In the genomic region with DNA sequence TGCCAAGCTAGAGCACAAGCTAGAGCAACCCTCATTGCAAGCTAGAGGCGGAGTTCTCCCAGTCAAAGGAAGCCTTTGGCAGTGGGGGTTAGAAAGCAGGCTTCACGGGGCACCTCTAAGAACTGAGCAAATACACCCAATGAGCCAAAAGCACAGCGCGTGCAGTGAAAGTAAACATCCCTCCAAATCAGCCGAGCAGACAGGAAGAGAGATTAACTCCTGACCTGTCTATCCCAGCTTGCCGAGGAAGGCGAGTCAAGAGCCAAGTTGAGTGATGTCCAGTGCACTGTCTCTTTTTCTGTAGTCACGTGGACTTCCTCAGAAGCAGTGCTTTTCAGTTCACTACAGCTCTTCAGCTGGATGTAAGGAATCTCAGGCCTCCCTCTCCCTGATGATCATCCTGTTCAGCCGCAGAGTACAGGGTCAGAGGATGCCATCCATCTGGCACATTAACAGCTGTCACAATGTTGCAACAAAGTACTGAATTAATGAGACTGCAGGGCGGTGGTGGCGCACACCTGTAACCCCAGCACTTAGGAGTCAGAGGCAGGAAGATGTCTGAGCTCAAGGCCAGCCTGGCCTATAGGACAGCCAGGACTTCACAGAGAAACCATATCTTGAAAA, we compare ENCODE assay signal across 13 mouse cellular contexts. TPM values are rescaled to one million over a fixed set of nuclear protein-coding genes. Genes with fewer than 3 reads are reported as not detected.
DNase-seq lines count a peak whose midpoint lies in the region; ATAC-seq and TF ChIP-seq lines count a peak whose summit lies in the region.
"Had no signal": no experiment of that assay in that cellular context is flagged by ENCODE, and none has a peak within 500 bp of the region (broad histone marks: within the 10 kb centered on the region; RNA-seq: fewer than 3 reads in every experiment).

No protein-coding gene starts in this region.

- H3K27ac ChIP-seq in liver, embryonic 13.5 days = peak overlapping the region; percentile 39; the same call in 1 of the 2 replicates
- no peak overlapping the region for H3K27ac ChIP-seq in layer of hippocampus, adult 2 months
- H3K27ac ChIP-seq: hindbrain, embryonic 15.5 days had no signal

- H3K4me1 ChIP-seq in liver, embryonic 13.5 days (replicated peaks) = peaks cover 18% of the 10 kb centered on the region
- H3K4me1 ChIP-seq: hindbrain, embryonic 15.5 days had no signal

- H3K4me3 ChIP-seq in liver, embryonic 13.5 days (replicated peaks) = no peak overlapping the region
- no peak overlapping the region for H3K4me3 ChIP-seq in layer of hippocampus, adult 2 months
- H3K4me3 ChIP-seq: hindbrain, embryonic 15.5 days; megakaryocyte, embryonic 14.5 days had no signal

- H3K36me3 ChIP-seq in liver, embryonic 13.5 days = 0 out of 2 replicates have a peak, but pooled peaks cover 4% of the 10 kb centered on the region

- no peak overlapping the region for H3K9ac ChIP-seq in liver, embryonic 13.5 days
- H3K9ac ChIP-seq: hindbrain, embryonic 15.5 days had no signal

- peak; percentile 40 for ATAC-seq in liver, embryonic 13.5 days (ENCODE audit: low read depth)
- ATAC-seq in CD4-positive, CD25-positive, alpha-beta regulatory T cell, adult 4 months = no peak

- peak; percentile 94 for DNase-seq in heart, adult 11 months
- no peak for DNase-seq in heart, postnatal 36 days
- peak; percentile 53 to 64 for DNase-seq in kidney, adult 8-10 months
- no peak for DNase-seq in liver, embryonic 13.5 days
- DNase-seq in lung, postnatal 36 days = peak; percentile 86
- no peak for DNase-seq in layer of hippocampus, adult 2 months (ENCODE audit: low spot score in 2 of 2)
- no peak for DNase-seq in gastrocnemius, postnatal 25 days
- DNase-seq: adrenal gland, postnatal 10 days; cerebellum, adult 2 months; thymus, postnatal 36 days had no signal

- H3K9me3 ChIP-seq in liver, embryonic 13.5 days (replicated peaks) = no peaks in the 10 kb centered on the region
- H3K9me3 ChIP-seq: hindbrain, embryonic 15.5 days had no signal

- WGBS in liver, embryonic 13.5 days (ENCODE audit: insufficient replicate concordance) = 41% methylated on average over 11 of the region's 11 CpGs

- H3K27me3 ChIP-seq in liver, embryonic 13.5 days = no peaks in the 10 kb centered on the region
- H3K27me3 ChIP-seq: hindbrain, embryonic 15.5 days; megakaryocyte, embryonic 14.5 days had no signal

- intact Hi-C loops in heart, postnatal 36 days (cut with DNase I) = no loop called here

- H3K4me2 ChIP-seq in liver, embryonic 13.5 days = no peak overlapping the region
- H3K4me2 ChIP-seq: hindbrain, embryonic 15.5 days had no signal

- no peak for TF ChIP-seq CTCF in layer of hippocampus, adult 2 months (conservative IDR thresholded peaks at IDR 0.05)

RNA-seq across cellular contexts. Expression of gene Ncf1, which starts 19.4 kb away (rescaled TPM):
- total RNA-seq in heart, postnatal 36 days (2021) = 1 to 10 TPM; 6.3 to 6.8 TPM
- polyA plus RNA-seq in liver, embryonic 13.5 days (2015; fragmentation: Nextera tagmentation; extraction: Ambion mirVana) = 8.1 and 9.3 TPM in 2 replicates
- polyA plus RNA-seq in CD4-positive, CD25-positive, alpha-beta regulatory T cell, adult 4 months (2017; shearing (Covaris generic)) = 10 to 100 TPM in 1 of 2 experiments, 1 to 10 TPM in 1; 8.8 to 15.8 TPM
- total RNA-seq in layer of hippocampus, adult 2 months (2021) = 1 to 10 TPM; 7.2 to 9.0 TPM
- total RNA-seq in gastrocnemius, postnatal 25 days (2021) = 1 to 10 TPM; 1.8 to 2.2 TPM

RNA-seq across cellular contexts. Expression of gene Gtf2ird2, which starts 26.2 kb away (rescaled TPM):
- 1 to 10 TPM; 4.9 to 5.0 TPM for total RNA-seq in heart, postnatal 36 days (2021)
- 1.5 and 2.5 TPM in 2 replicates for polyA plus RNA-seq in liver, embryonic 13.5 days (2015; fragmentation: Nextera tagmentation; extraction: Ambion mirVana)
- 1 to 10 TPM; 6.4 to 6.7 TPM for polyA plus RNA-seq in CD4-positive, CD25-positive, alpha-beta regulatory T cell, adult 4 months (2017; shearing (Covaris generic))
- total RNA-seq in layer of hippocampus, adult 2 months (2021) = 10 to 100 TPM; 15.4 to 17.6 TPM
- 1 to 10 TPM; 5.3 to 5.4 TPM for total RNA-seq in gastrocnemius, postnatal 25 days (2021)

RNA-seq across cellular contexts. Expression of gene Rcc1l, which starts 33.5 kb away (rescaled TPM):
- 10 to 100 TPM; 29.3 to 30.2 TPM for total RNA-seq in heart, postnatal 36 days (2021)
- 21.1 and 21.9 TPM in 2 replicates for polyA plus RNA-seq in liver, embryonic 13.5 days (2015; fragmentation: Nextera tagmentation; extraction: Ambion mirVana)
- 1 to 10 TPM; 1.7 to 2.6 TPM for polyA plus RNA-seq in CD4-positive, CD25-positive, alpha-beta regulatory T cell, adult 4 months (2017; shearing (Covaris generic))
- 10 to 100 TPM; 15.9 to 16.4 TPM for total RNA-seq in layer of hippocampus, adult 2 months (2021)
- 10 to 100 TPM; 18.6 to 20.4 TPM for total RNA-seq in gastrocnemius, postnatal 25 days (2021)

Comparison
In these comparisons a context has a peak if more than half of its experiments do, and no peak if none do; other contexts are left out.
1. DNase-seq: peak in heart, adult 11 months (single experiment), kidney, adult 8-10 months (2 of 2) and lung, postnatal 36 days (single experiment); none in heart, postnatal 36 days (0 of 2), liver, embryonic 13.5 days (single experiment), layer of hippocampus, adult 2 months (0 of 2) and gastrocnemius, postnatal 25 days (single experiment).